Mouse (Mus musculus) MEL (cell line): Measurements from ENCODE around the gene Frmd6.

ENCODE experiments used
- BHLHE40 ChIP-seq: IDR thresholded peaks from 2 replicates; pipeline ENCODE4 v1.6.1; 2012; ENCODE audit warnings: low read depth, mild to moderate bottlenecking, inconsistent platforms, low read length, improper control_type of control experiment, borderline replicate concordance
- POLR2A ChIP-seq, 2 experiments: IDR thresholded peaks; 2 replicates each; pipeline ENCODE4 v1.6.1; 2011 to 2012; ENCODE audit warnings: low read length in 2 of 2, mild to moderate bottlenecking in 2 of 2, control low read depth in 1 of 2, improper control_type of control experiment in 1 of 2, low read depth in 1 of 2, moderate library complexity in 1 of 2; ENCODE audit not compliant: control insufficient read depth in 1 of 2, insufficient read depth in 1 of 2, poor library complexity in 1 of 2
- ZNF384 ChIP-seq: IDR thresholded peaks from 2 replicates; pipeline ENCODE4 v1.6.1; 2012; ENCODE audit warnings: low read depth, mild to moderate bottlenecking, inconsistent platforms, low read length, improper control_type of control experiment

- TF ChIP-seq BHLHE40 (no peak), ZNF384 (no peak), POLR2A (IDR thresholded peaks at IDR 0.05; ENCODE audit: control insufficient read depth in 1 of 2, insufficient read depth in 1 of 2, low read depth in 1 of 2, low read length in 2 of 2, poor library complexity in 1 of 2) (no peak)
Observed at GRCm38 (mm10) chr12:70883141-70883540, 57.8 kb downstream of the Frmd6 start.
